Mouse (Mus musculus) monocyte, adult 2 months (primary cell): Measurements from ENCODE around the gene Adh5.
"Not testable (repeated sequence)": the region's sequence is repeated elsewhere in the genome, so short reads cannot be mapped to it uniquely, and the experiment has no call there.

ENCODE experiments used
- DNase-seq, 2 experiments: peaks; one replicate each; pipeline ENCODE4 v3.0.0; 2022; ENCODE audit warnings: low spot score in 2 of 2, low read depth in 1 of 2

Adh5 gene

GRCm38 (mm10) chr3:138458441-138458840, 15.5 kb downstream of the Adh5 start:
- DNase-seq = no peak

GRCm38 (mm10) chr3:138460260-138460659, 17.4 kb downstream of the Adh5 start:
- DNase-seq = no peak

GRCm38 (mm10) chr3:138461832-138462231, 18.9 kb downstream of the Adh5 start:
- DNase-seq = no peak

- no peak for DNase-seq
Observed at GRCm38 (mm10) chr3:138463137-138463536, 20.2 kb downstream of the Adh5 start.

- no peak for DNase-seq
Observed at GRCm38 (mm10) chr3:138463807-138464206, 20.9 kb downstream of the Adh5 start.

- DNase-seq = no peak
Observed at GRCm38 (mm10) chr3:138464573-138465147, 21.8 kb downstream of the Adh5 start.

GRCm38 (mm10) chr3:138466656-138467055, 23.8 kb downstream of the Adh5 start:
- DNase-seq = not testable (repeated sequence)

GRCm38 (mm10) chr3:138471066-138471465, 28.2 kb downstream of the Adh5 start:
- DNase-seq = no peak

- no peak for DNase-seq
Observed at GRCm38 (mm10) chr3:138479489-138479888, 36.6 kb downstream of the Adh5 start.

GRCm38 (mm10) chr3:138481526-138482284, 38.8 kb downstream of the Adh5 start:
- DNase-seq = no peak

GRCm38 (mm10) chr3:138483240-138483639, 40.3 kb downstream of the Adh5 start:
- no peak for DNase-seq

- no peak for DNase-seq
Observed at GRCm38 (mm10) chr3:138488584-138489326, 45.9 kb downstream of the Adh5 start.

GRCm38 (mm10) chr3:138489327-138490033, 46.6 kb downstream of the Adh5 start, which contains the start of gene Metap1:
Gene Metap1, minus strand, starts transcription at chr3:138489515.
- DNase-seq = peak; percentile 87 to 93

GRCm38 (mm10) chr3:138490034-138490337, 47.1 kb downstream of the Adh5 start:
- no peak for DNase-seq

GRCm38 (mm10) chr3:138493668-138494067, 50.8 kb downstream of the Adh5 start:
- no peak for DNase-seq

GRCm38 (mm10) chr3:138494565-138494964, 51.7 kb downstream of the Adh5 start:
- DNase-seq = no peak

GRCm38 (mm10) chr3:138495166-138496145, 52.6 kb downstream of the Adh5 start:
- no peak for DNase-seq

- no peak for DNase-seq
Observed at GRCm38 (mm10) chr3:138498731-138499130, 55.8 kb downstream of the Adh5 start.

- no peak for DNase-seq
Observed at GRCm38 (mm10) chr3:138499854-138500740, 57.2 kb downstream of the Adh5 start.
